Mouse (Mus musculus): Measurements from ENCODE around the gene Papln. TPM values are rescaled to one million over a fixed set of nuclear protein-coding genes. Genes with fewer than 3 reads are reported as not detected.

The Papln gene
- polyA plus RNA-seq (2012; rRNA removed): 17.7 and 26.0 TPM in 2 replicates

DNA sequence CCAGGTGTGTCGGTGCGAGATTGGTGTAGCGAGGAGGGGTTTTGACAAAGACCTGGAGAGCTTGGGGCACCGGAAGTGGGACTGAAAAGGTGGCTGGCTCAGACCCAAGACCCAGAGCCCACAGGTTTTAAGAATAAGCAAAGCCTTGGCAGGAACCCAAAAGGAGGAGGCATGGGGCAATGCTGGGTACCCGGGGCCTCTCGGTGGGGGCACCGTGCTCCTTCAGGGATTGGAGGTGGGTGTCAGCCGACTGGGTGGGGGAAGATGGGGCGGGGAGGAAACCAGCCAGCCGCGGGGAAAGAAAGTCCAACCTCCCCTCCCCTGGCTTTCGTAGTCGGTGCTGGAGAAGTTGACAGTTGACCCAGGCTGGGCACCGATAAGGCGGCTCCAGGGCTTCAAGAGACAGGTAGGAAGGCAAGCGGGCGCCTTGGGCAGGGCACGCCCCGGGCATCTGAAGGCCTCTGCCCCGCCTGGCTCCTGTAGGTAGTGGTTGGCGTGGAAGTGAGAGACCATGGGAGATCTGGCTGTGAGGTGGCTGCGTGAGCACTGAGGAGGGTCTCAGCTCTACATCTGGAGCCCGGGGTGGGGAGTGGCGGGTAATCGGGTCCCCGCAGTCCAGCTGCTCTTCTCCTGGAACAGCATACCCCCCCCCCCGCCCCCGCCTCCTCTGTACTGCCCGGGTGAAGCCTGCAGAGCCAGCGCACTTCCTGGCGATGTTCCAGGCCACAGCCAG is at the start of gene Papln:
Gene Papln, plus strand, starts transcription at position 324 of the 733 bp plus-strand sequence.

Other genes starting within 250 kb of the Papln start
- gene Dcaf4, start 243.2 kb upstream of the Papln start, polyA plus RNA-seq (2012; rRNA removed): 39.5 and 49.0 TPM in 2 replicates
- gene Zfyve1, start 166.4 kb upstream of the Papln start, polyA plus RNA-seq (2012; rRNA removed): 34.1 and 41.3 TPM in 2 replicates
- 19.5 and 24.3 TPM in 2 replicates for gene Rbm25, start 132.4 kb upstream of the Papln start, polyA plus RNA-seq (2012; rRNA removed)
- 15.7 and 19.2 TPM in 2 replicates for gene Psen1, start 75.5 kb upstream of the Papln start, polyA plus RNA-seq (2012; rRNA removed)
- gene Numb, start 158.3 kb downstream of the Papln start, polyA plus RNA-seq (2012; rRNA removed): 71.9 and 86.5 TPM in 2 replicates
- gene Riox1, start 187.0 kb downstream of the Papln start, polyA plus RNA-seq (2012; rRNA removed): 30.3 and 43.9 TPM in 2 replicates
- gene Heatr4, start 221.2 kb downstream of the Papln start, polyA plus RNA-seq (2012; rRNA removed): 0.10 and 0.17 TPM in 2 replicates
- 29.5 and 34.1 TPM in 2 replicates for gene Acot2, start 224.2 kb downstream of the Papln start, polyA plus RNA-seq (2012; rRNA removed)
- gene Acot1, start 245.9 kb downstream of the Papln start, polyA plus RNA-seq (2012; rRNA removed): 47.4 and 72.4 TPM in 2 replicates

Measured in ovary, adult 2 months (tissue).